16 mouse cellular contexts compared by ENCODE assay signal in the genomic region with DNA sequence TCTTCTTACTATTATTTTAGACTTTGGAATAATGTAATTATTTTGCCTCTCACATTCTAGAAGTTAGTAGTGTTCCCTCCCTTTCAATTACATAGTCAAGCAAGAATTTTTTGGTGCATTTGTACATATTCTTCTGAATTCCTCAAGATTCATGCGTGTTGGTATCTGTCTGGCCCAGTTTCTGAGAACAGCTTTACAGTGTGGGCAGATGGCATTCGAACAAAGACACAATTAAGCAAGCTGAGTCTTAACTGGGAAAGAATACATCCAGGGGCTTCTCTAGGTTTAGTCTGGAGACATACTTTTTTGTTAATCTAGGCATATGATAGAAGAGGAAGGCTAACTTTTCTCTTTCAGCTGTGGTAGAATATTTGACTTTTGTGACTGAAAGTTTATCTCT. TPM values are rescaled to one million over a fixed set of nuclear protein-coding genes. Genes with fewer than 3 reads are reported as not detected.
DNase-seq lines count a peak whose midpoint lies in the region.
"Had no signal": no experiment of that assay in that cellular context is flagged by ENCODE, and none has a peak within 500 bp of the region (broad histone marks: within the 10 kb centered on the region; RNA-seq: fewer than 3 reads in every experiment).

No protein-coding gene starts in this region.

- peak; percentile 9 to 41 for DNase-seq in frontal cortex, postnatal 36 days (ENCODE audit: low spot score in 2 of 2)
- DNase-seq in frontal cortex, postnatal 25 days (ENCODE audit: low spot score in 2 of 2): no peak
- peak; percentile 17 to 31 for DNase-seq in layer of hippocampus, adult 8-10 months (ENCODE audit: low spot score in 2 of 2)
- no peak for DNase-seq in layer of hippocampus, adult 9-10 months (ENCODE audit: low spot score)
- peak; percentile 32 for DNase-seq in right cerebral cortex, adult 18-20 months
- DNase-seq in right cerebral cortex, postnatal 14 days: no peak
- DNase-seq in brain, adult 2 months (ENCODE audit: low read depth, low spot score): peak; percentile 74
- no peak for DNase-seq in cerebellum, postnatal 4 days (ENCODE audit: low spot score in 2 of 2)
- DNase-seq: adrenal gland, adult 2 months; adrenal gland, postnatal 36 days; cerebellum, adult 11 months; cerebellum, adult 8-10 months; cerebellum, postnatal 14 days; gastrocnemius, postnatal 36 days; heart, adult 11 months; heart, postnatal 36 days had no signal

RNA-seq across cellular contexts. Expression of gene Frem2, which starts 12.6 kb away (rescaled TPM):
- 1 to 10 TPM; 2.4 to 2.9 (median 2.8) TPM for total RNA-seq in layer of hippocampus, adult 8-10 months (2022)

Comparison
In these comparisons a context has a peak if more than half of its experiments do, and no peak if none do; other contexts are left out.
1. DNase-seq: peak in frontal cortex, postnatal 36 days (2 of 2), layer of hippocampus, adult 8-10 months (2 of 2), right cerebral cortex, adult 18-20 months (single experiment) and brain, adult 2 months (single experiment); none in frontal cortex, postnatal 25 days (0 of 2), layer of hippocampus, adult 9-10 months (single experiment), right cerebral cortex, postnatal 14 days (single experiment) and cerebellum, postnatal 4 days (0 of 2).